Mouse (Mus musculus): ENCODE measurements around the gene Ecpas. TPM values are rescaled to one million over a fixed set of nuclear protein-coding genes. Genes with fewer than 3 reads are reported as not detected.

Ecpas gene
- polyA plus RNA-seq, 1 experiment from 2014 or later = 42.3 TPM

- Histone ChIP-seq H3K4me2 (replicated peaks) (peak overlapping the region; percentile 55), H3K4me1 (peaks cover 6% of the 10 kb centered on the region), H3K4me3 (peak overlapping the region; percentile 89), H3K27me3 (no peaks in the 10 kb centered on the region), H3K9ac (peak overlapping the region; percentile 38), H3K36me3 (no peaks in the 10 kb centered on the region), H3K27ac (no peak overlapping the region), H3K9me3 (no peaks in the 10 kb centered on the region)
- WGBS = 30% methylated on average over 16 of the region's 16 CpGs
- ATAC-seq (ENCODE audit: insufficient number of reproducible peaks, insufficient read depth, low FRiP score, low TSS enrichment) = no peak
Observed at GRCm38 (mm10) chr4:58910175-58911068, 2.1 kb downstream of the Ecpas start.

DNA sequence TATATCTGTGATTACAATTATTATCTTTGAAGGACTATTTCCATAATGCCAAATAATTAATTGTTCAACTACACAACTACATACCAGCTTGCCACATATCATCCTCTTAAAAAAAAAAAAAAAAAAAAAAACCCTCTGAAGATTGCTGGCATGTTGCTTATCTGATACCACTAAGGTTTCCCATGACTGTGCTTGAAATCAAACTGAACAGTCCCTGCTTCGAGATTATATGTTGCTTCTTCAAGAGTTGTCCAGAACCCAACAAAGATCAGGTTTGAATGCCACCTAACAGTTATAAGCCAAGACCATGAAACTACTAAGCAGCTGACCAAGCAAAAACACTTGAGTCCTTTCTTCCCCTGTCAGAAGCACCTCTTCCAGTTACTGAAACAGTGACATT, 5.1 kb downstream of the Ecpas start:
- H3K36me3 ChIP-seq = no peaks in the 10 kb centered on the region
- no peak overlapping the region for H3K4me3 ChIP-seq
- H3K4me2 ChIP-seq (replicated peaks) = no peak overlapping the region
- ATAC-seq (ENCODE audit: insufficient number of reproducible peaks, insufficient read depth, low FRiP score, low TSS enrichment) = no peak
- H3K27ac ChIP-seq = no peak overlapping the region
- no peaks in the 10 kb centered on the region for H3K27me3 ChIP-seq
- peaks cover 6% of the 10 kb centered on the region for H3K4me1 ChIP-seq
- H3K9ac ChIP-seq = no peak overlapping the region
- H3K9me3 ChIP-seq = no peaks in the 10 kb centered on the region
- WGBS = 88% methylated on average over 1 of the region's 1 CpGs

DNA sequence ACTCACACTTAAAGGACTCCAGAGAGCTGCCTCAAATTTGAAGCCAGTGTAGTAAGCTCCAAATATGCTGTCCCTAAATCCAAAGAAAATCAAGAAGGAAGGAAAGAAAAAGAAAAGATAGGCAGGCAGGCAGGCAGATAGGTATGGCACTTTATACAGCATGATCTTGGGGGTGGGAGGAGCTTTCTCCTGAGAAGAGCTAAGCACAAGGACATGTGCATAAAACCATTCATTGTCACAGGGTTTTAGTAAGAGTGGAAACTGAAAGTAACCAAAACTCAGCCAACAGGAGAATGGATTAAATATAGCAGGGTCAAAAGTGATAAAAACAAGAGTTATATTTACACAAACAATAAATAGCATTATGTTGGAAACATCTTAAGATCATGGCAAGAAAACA, 14.2 kb downstream of the Ecpas start:
- H3K27ac ChIP-seq = no peak overlapping the region
- no peaks in the 10 kb centered on the region for H3K27me3 ChIP-seq
- H3K9ac ChIP-seq = no peak overlapping the region
- no peak for ATAC-seq (ENCODE audit: insufficient number of reproducible peaks, insufficient read depth, low FRiP score, low TSS enrichment)
- H3K4me3 ChIP-seq = no peak overlapping the region
- 0 out of 2 replicates have a peak, but pooled peaks cover under 1% of the 10 kb centered on the region for H3K4me1 ChIP-seq
- no peak overlapping the region for H3K4me2 ChIP-seq (replicated peaks)
- H3K9me3 ChIP-seq = no peaks in the 10 kb centered on the region
- no peaks in the 10 kb centered on the region for H3K36me3 ChIP-seq

GRCm38 (mm10) chr4:58897436-58897835, 15.1 kb downstream of the Ecpas start:
- Histone ChIP-seq H3K4me3 (no peak overlapping the region), H3K9me3 (no peaks in the 10 kb centered on the region), H3K9ac (no peak overlapping the region), H3K27ac (no peak overlapping the region), H3K27me3 (no peaks in the 10 kb centered on the region), H3K4me1 (0 out of 2 replicates have a peak, but pooled peaks cover 2% of the 10 kb centered on the region), H3K4me2 (replicated peaks) (no peak overlapping the region), H3K36me3 (no peaks in the 10 kb centered on the region)
- ATAC-seq (ENCODE audit: insufficient number of reproducible peaks, insufficient read depth, low FRiP score, low TSS enrichment) = no peak
- WGBS = 77% methylated on average over 4 of the region's 4 CpGs

DNA sequence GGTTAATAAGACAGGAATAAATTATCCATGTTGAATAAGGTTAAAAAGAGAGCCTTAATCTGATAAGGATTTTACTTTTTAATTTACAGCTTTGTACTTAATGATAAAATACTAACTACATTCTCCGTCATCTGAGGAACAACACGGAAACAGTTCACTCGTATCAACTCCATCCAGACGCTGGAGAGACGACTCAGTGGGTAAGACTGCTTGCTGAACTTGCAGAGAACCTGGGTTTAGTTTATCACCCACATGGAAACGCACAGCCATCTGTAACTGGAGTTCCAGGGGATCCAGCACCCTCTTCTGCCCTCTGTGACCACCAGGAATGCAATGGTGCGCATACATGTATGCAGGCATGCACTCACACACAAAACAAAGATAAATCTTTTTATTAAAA, 18.1 kb downstream of the Ecpas start:
- H3K4me1 ChIP-seq = 0 out of 2 replicates have a peak, but pooled peaks cover 2% of the 10 kb centered on the region

DNA sequence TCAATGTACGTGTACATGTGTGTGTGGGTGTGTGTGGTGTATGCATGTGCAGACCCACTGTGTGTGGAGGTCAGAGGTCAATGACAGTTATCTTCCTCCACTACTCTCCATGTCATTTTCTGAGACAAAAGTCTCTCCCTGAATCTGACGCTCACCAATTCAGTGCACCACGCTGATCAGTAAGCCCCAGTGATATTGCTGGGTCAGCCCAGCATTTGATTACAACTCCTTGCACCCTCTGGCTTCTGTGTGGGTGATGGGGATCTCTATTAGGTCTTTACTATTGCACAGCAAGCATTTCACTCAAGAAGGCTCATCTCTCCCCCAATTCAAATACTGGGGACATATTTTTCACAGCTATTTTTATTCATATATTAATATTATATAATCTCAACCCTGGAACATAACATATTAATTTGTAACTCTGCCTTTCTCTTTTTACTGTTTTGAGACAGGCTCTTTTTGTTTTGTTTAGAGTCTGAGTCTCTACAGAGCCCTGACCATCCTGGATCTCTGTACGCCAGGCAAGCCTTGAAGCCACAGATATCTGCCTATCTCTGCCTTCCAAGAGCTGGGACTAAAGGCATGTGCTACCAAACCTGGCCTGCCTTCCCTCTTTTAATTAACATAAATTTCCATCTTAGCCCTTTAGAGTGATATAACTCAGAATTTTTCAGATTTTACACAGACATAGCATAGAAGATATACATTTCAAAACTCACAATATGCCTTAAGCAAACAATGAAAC, 22.3 kb downstream of the Ecpas start:
- Histone ChIP-seq H3K36me3 (no peaks in the 10 kb centered on the region), H3K4me3 (no peak overlapping the region), H3K9ac (no peak overlapping the region), H3K4me2 (replicated peaks) (no peak overlapping the region), H3K27me3 (no peaks in the 10 kb centered on the region), H3K4me1 (0 out of 2 replicates have a peak, but pooled peaks cover 2% of the 10 kb centered on the region), H3K27ac (no peak overlapping the region), H3K9me3 (no peaks in the 10 kb centered on the region)
- WGBS = 88% methylated on average over 4 of the region's 4 CpGs
- no peak for ATAC-seq (ENCODE audit: insufficient number of reproducible peaks, insufficient read depth, low FRiP score, low TSS enrichment)

More for the DNA sequence above, 18.1 kb downstream of the Ecpas start:
- H3K4me3 ChIP-seq = no peak overlapping the region
- ATAC-seq (ENCODE audit: insufficient number of reproducible peaks, insufficient read depth, low FRiP score, low TSS enrichment) = no peak
- H3K9me3 ChIP-seq = no peaks in the 10 kb centered on the region
- 82% methylated on average over 7 of the region's 7 CpGs for WGBS
- H3K27ac ChIP-seq = no peak overlapping the region
- no peaks in the 10 kb centered on the region for H3K36me3 ChIP-seq
- no peaks in the 10 kb centered on the region for H3K27me3 ChIP-seq
- no peak overlapping the region for H3K9ac ChIP-seq
- no peak overlapping the region for H3K4me2 ChIP-seq (replicated peaks)

DNA sequence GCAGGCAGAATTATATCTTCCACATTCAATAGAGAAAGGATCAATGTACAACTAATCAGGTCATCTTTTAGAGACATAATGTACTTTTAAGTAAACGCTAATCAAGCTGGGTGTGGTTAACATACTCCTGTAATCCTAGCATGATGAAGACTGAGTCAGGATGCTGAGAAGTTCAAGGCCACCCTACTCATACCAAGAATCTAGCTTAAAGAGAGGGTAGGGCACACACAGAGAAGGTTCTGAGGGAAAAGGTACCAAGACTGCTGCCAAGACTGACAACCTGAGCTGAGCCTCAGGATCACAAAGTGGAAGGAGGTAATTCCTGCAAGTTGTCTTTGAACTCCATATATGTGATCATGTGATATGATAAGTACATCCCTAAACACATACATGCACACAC, 24.0 kb downstream of the Ecpas start:
- Histone ChIP-seq H3K4me3 (no peak overlapping the region), H3K27me3 (no peaks in the 10 kb centered on the region), H3K9ac (no peak overlapping the region), H3K4me2 (replicated peaks) (no peak overlapping the region), H3K36me3 (no peaks in the 10 kb centered on the region), H3K27ac (no peak overlapping the region), H3K9me3 (no peaks in the 10 kb centered on the region), H3K4me1 (0 out of 2 replicates have a peak, but pooled peaks cover 2% of the 10 kb centered on the region)
- 89% methylated on average over 1 of the region's 1 CpGs for WGBS
- ATAC-seq (ENCODE audit: insufficient number of reproducible peaks, insufficient read depth, low FRiP score, low TSS enrichment) = no peak

- no peak overlapping the region for H3K4me3 ChIP-seq
- WGBS = 89% methylated on average over 3 of the region's 3 CpGs
- H3K4me2 ChIP-seq (replicated peaks) = no peak overlapping the region
- H3K9me3 ChIP-seq = no peaks in the 10 kb centered on the region
- ATAC-seq (ENCODE audit: insufficient number of reproducible peaks, insufficient read depth, low FRiP score, low TSS enrichment) = no peak
- no peak overlapping the region for H3K9ac ChIP-seq
- H3K27me3 ChIP-seq = no peaks in the 10 kb centered on the region
- no peak overlapping the region for H3K27ac ChIP-seq
- H3K36me3 ChIP-seq = no peaks in the 10 kb centered on the region
- H3K4me1 ChIP-seq = no peaks in the 10 kb centered on the region
Observed at GRCm38 (mm10) chr4:58887626-58888025, 24.9 kb downstream of the Ecpas start.

DNA sequence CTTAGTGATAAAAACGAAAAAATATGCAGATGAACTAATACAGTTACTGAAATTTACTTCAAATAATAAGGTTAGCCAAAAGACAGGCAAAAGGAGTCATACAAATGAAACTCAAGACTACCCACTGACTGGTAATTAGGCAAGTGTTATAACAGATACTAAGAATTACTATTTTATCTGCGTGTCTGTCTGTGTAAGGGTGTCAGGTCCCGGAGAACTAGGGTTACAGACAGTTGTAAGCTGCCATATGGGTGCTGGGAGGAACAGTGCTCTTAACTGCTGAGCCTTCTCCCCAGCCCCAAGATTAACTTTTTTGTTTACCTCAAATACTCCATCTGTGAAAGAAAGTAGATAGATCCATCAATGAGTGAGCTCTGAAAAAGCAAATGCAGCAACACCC, 25.8 kb downstream of the Ecpas start:
- no peaks in the 10 kb centered on the region for H3K4me1 ChIP-seq
- no peak overlapping the region for H3K27ac ChIP-seq
- no peak overlapping the region for H3K4me3 ChIP-seq
- WGBS = 88% methylated on average over 3 of the region's 3 CpGs
- no peak for ATAC-seq (ENCODE audit: insufficient number of reproducible peaks, insufficient read depth, low FRiP score, low TSS enrichment)
- H3K36me3 ChIP-seq = 0 out of 2 replicates have a peak, but pooled peaks cover 1% of the 10 kb centered on the region
- H3K9ac ChIP-seq = no peak overlapping the region
- H3K4me2 ChIP-seq (replicated peaks) = no peak overlapping the region
- no peaks in the 10 kb centered on the region for H3K9me3 ChIP-seq
- no peaks in the 10 kb centered on the region for H3K27me3 ChIP-seq

GRCm38 (mm10) chr4:58885341-58885740, 27.2 kb downstream of the Ecpas start:
- Histone ChIP-seq H3K27me3 (no peaks in the 10 kb centered on the region), H3K4me2 (replicated peaks) (no peak overlapping the region), H3K36me3 (0 out of 2 replicates have a peak, but pooled peaks cover 3% of the 10 kb centered on the region), H3K4me3 (no peak overlapping the region), H3K4me1 (no peaks in the 10 kb centered on the region), H3K9ac (no peak overlapping the region), H3K27ac (no peak overlapping the region), H3K9me3 (no peaks in the 10 kb centered on the region)
- no peak for ATAC-seq (ENCODE audit: insufficient number of reproducible peaks, insufficient read depth, low FRiP score, low TSS enrichment)
- 84% methylated on average over 5 of the region's 5 CpGs for WGBS

DNA sequence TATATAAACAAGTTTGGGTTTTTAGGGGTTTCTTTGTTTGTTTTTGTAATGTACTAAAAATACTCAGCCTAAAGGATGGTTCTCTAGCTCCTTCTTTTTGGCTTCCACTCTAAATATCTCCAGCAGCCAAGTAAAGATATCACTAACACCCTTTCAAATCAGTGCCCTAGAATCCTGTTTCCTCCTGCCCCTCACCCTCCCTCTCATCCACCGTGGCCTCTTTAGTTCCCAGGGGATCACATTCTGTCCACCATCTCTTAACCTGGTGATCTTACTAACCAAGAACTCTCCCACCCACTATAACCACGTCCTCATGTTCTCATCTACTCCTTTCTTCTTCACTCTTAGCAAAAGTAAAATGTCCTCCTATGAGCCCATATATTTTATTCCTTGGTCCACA, 28.7 kb downstream of the Ecpas start:
- H3K9ac ChIP-seq = no peak overlapping the region
- 0 out of 2 replicates have a peak, but pooled peaks cover 3% of the 10 kb centered on the region for H3K36me3 ChIP-seq
- WGBS = 62% methylated on average over 2 of the region's 2 CpGs
- ATAC-seq (ENCODE audit: insufficient number of reproducible peaks, insufficient read depth, low FRiP score, low TSS enrichment) = no peak
- H3K27ac ChIP-seq = no peak overlapping the region
- H3K4me2 ChIP-seq (replicated peaks) = no peak overlapping the region
- H3K4me3 ChIP-seq = no peak overlapping the region
- no peaks in the 10 kb centered on the region for H3K9me3 ChIP-seq
- no peaks in the 10 kb centered on the region for H3K27me3 ChIP-seq
- no peaks in the 10 kb centered on the region for H3K4me1 ChIP-seq

DNA sequence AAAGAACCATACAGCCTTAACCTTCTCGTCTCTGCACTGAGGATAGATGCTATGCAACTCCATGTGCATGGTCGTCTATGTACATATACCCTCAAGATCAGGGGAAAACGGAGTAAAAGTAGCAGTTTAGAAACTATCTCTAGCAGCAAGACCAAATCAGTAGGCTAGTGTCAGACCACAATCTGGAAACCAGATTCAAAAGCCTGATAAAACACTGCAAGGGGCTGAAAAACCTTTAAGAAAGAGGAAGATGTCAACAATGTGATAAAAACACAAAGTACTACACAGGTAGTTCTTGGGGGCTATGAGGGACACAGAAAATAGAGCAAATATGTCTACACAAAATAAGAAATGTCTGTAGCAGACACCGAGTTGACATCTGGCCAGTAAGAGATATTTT, 38.2 kb downstream of the Ecpas start:
- ATAC-seq (ENCODE audit: insufficient number of reproducible peaks, insufficient read depth, low FRiP score, low TSS enrichment) = no peak

More for the DNA sequence above, 38.2 kb downstream of the Ecpas start:
- no peak overlapping the region for H3K4me2 ChIP-seq (replicated peaks)
- 87% methylated on average over 4 of the region's 4 CpGs for WGBS
- H3K4me3 ChIP-seq = no peak overlapping the region
- no peaks in the 10 kb centered on the region for H3K4me1 ChIP-seq
- H3K9ac ChIP-seq = no peak overlapping the region
- H3K27me3 ChIP-seq = no peaks in the 10 kb centered on the region
- H3K27ac ChIP-seq = no peak overlapping the region
- peaks cover 6% of the 10 kb centered on the region; the same call in 1 of the 2 replicates for H3K36me3 ChIP-seq
- no peaks in the 10 kb centered on the region for H3K9me3 ChIP-seq
